Mouse (Mus musculus): ENCODE results near the gene Cit. TPM values are rescaled to one million over a fixed set of nuclear protein-coding genes. Genes with fewer than 3 reads are reported as not detected.
A peak's percentile ranks its signal among the peaks of the same experiment; 100 is the strongest.

The Cit gene
- polyA plus RNA-seq, 1 experiment from 2014 or later: 19.9 TPM

GRCm38 (mm10) chr5:115852431-115852830 lies 7.4 kb downstream of the Cit start:
- no peak overlapping the region for H3K4me2 ChIP-seq
- WGBS: 95% methylated on average over 4 of the region's 4 CpGs
- H3K4me3 ChIP-seq: no peak overlapping the region
- no peaks in the 10 kb centered on the region for H3K27me3 ChIP-seq
- no peak overlapping the region for H3K9ac ChIP-seq
- H3K27ac ChIP-seq: no peak overlapping the region
- H3K9me3 ChIP-seq (replicated peaks): no peaks in the 10 kb centered on the region
- H3K36me3 ChIP-seq: peaks cover 28% of the 10 kb centered on the region; the same call in 1 of the 2 replicates
- no peaks in the 10 kb centered on the region for H3K4me1 ChIP-seq (replicated peaks)
- ATAC-seq (replicated peaks; ENCODE audit: insufficient number of reproducible peaks, insufficient read depth, low FRiP score, low read depth): no peak

- H3K27ac ChIP-seq: no peak overlapping the region
- no peaks in the 10 kb centered on the region for H3K4me1 ChIP-seq (replicated peaks)
- no peaks in the 10 kb centered on the region for H3K9me3 ChIP-seq (replicated peaks)
- H3K27me3 ChIP-seq: no peaks in the 10 kb centered on the region
- 90% methylated on average over 9 of the region's 9 CpGs for WGBS
- no peak overlapping the region for H3K4me3 ChIP-seq
- peaks cover 28% of the 10 kb centered on the region; the same call in 1 of the 2 replicates for H3K36me3 ChIP-seq
- ATAC-seq (replicated peaks; ENCODE audit: insufficient number of reproducible peaks, insufficient read depth, low FRiP score, low read depth): no peak
- H3K4me2 ChIP-seq: no peak overlapping the region
- no peak overlapping the region for H3K9ac ChIP-seq
Observed at GRCm38 (mm10) chr5:115853691-115854090, 8.6 kb downstream of the Cit start.

GRCm38 (mm10) chr5:115854370-115854769 lies 9.3 kb downstream of the Cit start:
- H3K4me2 ChIP-seq: no peak overlapping the region
- H3K9me3 ChIP-seq (replicated peaks): no peaks in the 10 kb centered on the region
- H3K4me1 ChIP-seq (replicated peaks): no peaks in the 10 kb centered on the region
- no peak overlapping the region for H3K4me3 ChIP-seq
- H3K27me3 ChIP-seq: no peaks in the 10 kb centered on the region
- H3K36me3 ChIP-seq: peaks cover 33% of the 10 kb centered on the region; the same call in 1 of the 2 replicates
- no peak overlapping the region for H3K9ac ChIP-seq
- ATAC-seq (replicated peaks; ENCODE audit: insufficient number of reproducible peaks, insufficient read depth, low FRiP score, low read depth): no peak
- no peak overlapping the region for H3K27ac ChIP-seq
- WGBS: 71% methylated on average over 12 of the region's 12 CpGs

DNA sequence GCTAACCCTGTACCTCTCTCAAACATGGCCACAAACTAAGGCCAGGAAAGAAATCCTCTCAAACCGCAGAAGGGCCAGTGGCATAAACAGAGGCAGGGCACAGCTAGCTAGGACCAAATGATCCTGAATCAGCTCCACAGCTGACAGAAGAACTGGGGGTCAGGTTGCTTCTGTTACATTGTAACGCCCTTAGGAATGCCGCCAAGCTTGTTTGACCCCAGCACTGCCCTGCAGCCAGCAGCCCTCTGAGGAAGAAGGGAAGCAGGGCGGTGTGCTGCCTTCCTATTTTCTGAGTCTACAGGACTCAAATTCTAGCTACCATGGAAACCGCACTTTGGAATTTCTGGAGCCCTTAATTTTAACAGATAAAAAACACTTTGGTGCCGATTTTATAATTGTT lies 13.6 kb downstream of the Cit start:
- no peak overlapping the region for H3K27ac ChIP-seq

DNA sequence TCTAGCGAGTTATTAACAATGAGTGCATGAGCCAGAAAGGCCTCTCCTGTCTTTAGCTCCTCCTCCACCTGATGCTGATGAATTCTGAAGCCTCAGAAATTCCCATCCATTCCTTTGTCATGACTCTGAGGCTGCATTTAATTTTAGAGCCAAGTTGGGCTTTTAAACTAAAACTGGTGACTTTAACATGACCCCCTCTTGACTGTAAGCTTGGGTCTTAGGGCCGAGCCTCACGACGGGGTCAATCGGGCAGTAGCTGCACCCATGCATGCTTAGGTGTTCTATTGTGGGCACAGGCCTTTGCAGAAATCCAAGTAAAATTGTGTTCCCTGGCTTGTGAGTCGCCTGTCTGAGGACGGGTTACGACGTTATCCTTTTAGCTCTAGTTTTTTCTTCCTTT lies 14.4 kb downstream of the Cit start:
- no peaks in the 10 kb centered on the region for H3K27me3 ChIP-seq
- no peak for ATAC-seq (replicated peaks; ENCODE audit: insufficient number of reproducible peaks, insufficient read depth, low FRiP score, low read depth)
- no peak overlapping the region for H3K4me3 ChIP-seq
- H3K9me3 ChIP-seq (replicated peaks): no peaks in the 10 kb centered on the region
- H3K36me3 ChIP-seq: peaks cover 25% of the 10 kb centered on the region; the same call in 1 of the 2 replicates
- H3K4me2 ChIP-seq: no peak overlapping the region
- H3K9ac ChIP-seq: no peak overlapping the region
- H3K4me1 ChIP-seq (replicated peaks): no peaks in the 10 kb centered on the region
- 82% methylated on average over 9 of the region's 9 CpGs for WGBS
- no peak overlapping the region for H3K27ac ChIP-seq

More for the DNA sequence above, 13.6 kb downstream of the Cit start:
- Histone ChIP-seq H3K4me1 (replicated peaks) (no peaks in the 10 kb centered on the region), H3K4me3 (no peak overlapping the region), H3K9ac (no peak overlapping the region), H3K36me3 (peaks cover 25% of the 10 kb centered on the region; the same call in 1 of the 2 replicates), H3K27me3 (no peaks in the 10 kb centered on the region), H3K4me2 (no peak overlapping the region), H3K9me3 (replicated peaks) (no peaks in the 10 kb centered on the region)
- ATAC-seq (replicated peaks; ENCODE audit: insufficient number of reproducible peaks, insufficient read depth, low FRiP score, low read depth): no peak
- WGBS: 69% methylated on average over 6 of the region's 6 CpGs

GRCm38 (mm10) chr5:115861991-115862390 lies 16.9 kb downstream of the Cit start:
- WGBS: 91% methylated on average over 10 of the region's 10 CpGs
- peaks cover 24% of the 10 kb centered on the region; the same call in 1 of the 2 replicates for H3K36me3 ChIP-seq

DNA sequence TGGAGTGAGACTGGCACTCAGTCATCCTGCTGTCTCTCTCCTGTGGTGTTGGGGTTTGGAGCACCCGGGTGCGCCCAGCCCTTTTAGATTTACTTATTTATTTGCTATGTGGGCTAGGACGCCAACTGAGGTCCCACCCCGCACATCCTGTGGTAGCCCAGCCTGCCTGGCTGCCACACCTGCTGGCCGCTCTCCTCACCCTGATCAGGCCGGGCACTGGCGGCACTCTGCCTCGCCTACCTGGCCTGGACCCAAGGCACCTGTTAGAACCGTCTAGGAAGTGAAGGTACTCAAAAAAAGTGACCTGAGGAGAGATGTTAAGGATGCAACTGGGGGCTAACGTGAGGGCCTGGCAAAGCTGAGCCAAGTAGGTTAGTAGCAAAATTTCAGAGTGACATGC lies 17.4 kb downstream of the Cit start:
- Histone ChIP-seq H3K27me3 (no peaks in the 10 kb centered on the region), H3K36me3 (peaks cover 24% of the 10 kb centered on the region; the same call in 1 of the 2 replicates), H3K4me2 (no peak overlapping the region), H3K9ac (no peak overlapping the region), H3K27ac (no peak overlapping the region), H3K9me3 (replicated peaks) (no peaks in the 10 kb centered on the region), H3K4me1 (replicated peaks) (peaks cover 13% of the 10 kb centered on the region), H3K4me3 (no peak overlapping the region)
- no peak for ATAC-seq (replicated peaks; ENCODE audit: insufficient number of reproducible peaks, insufficient read depth, low FRiP score, low read depth)
- WGBS: 92% methylated on average over 10 of the region's 10 CpGs

More at GRCm38 (mm10) chr5:115861991-115862390, 16.9 kb downstream of the Cit start:
- H3K27ac ChIP-seq: no peak overlapping the region
- H3K9me3 ChIP-seq (replicated peaks): no peaks in the 10 kb centered on the region
- no peaks in the 10 kb centered on the region for H3K27me3 ChIP-seq
- H3K4me1 ChIP-seq (replicated peaks): peaks cover 13% of the 10 kb centered on the region
- no peak overlapping the region for H3K4me3 ChIP-seq
- no peak overlapping the region for H3K9ac ChIP-seq
- no peak for ATAC-seq (replicated peaks; ENCODE audit: insufficient number of reproducible peaks, insufficient read depth, low FRiP score, low read depth)
- no peak overlapping the region for H3K4me2 ChIP-seq

DNA sequence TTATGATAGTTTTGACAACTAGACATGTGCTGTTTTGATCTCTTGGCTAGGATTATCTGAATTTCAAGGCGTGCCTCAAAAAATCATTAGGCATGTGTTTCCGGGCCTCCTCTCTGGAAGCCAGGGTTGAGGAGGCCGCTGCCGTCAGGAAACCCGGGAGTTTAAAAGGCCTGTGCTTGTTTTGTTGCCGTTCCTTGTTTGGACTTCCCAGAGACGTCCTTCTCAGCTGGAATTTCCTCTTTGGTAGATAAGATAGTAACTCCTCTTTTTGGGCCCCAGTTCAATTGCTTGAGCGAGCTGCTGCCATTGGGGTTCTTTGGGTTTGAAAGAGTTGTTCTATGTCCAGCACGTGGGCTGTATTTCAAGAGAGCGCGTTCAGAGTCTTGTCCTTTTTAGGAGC lies 21.2 kb downstream of the Cit start:
- Histone ChIP-seq H3K4me2 (no peak overlapping the region), H3K27me3 (no peaks in the 10 kb centered on the region), H3K4me1 (replicated peaks) (peaks cover 13% of the 10 kb centered on the region), H3K27ac (peak overlapping the region; percentile 49; the same call in 1 of the 2 replicates), H3K4me3 (no peak overlapping the region), H3K9ac (no peak overlapping the region), H3K9me3 (replicated peaks) (no peaks in the 10 kb centered on the region), H3K36me3 (peaks cover 19% of the 10 kb centered on the region; the same call in 1 of the 2 replicates)
- 32% methylated on average over 11 of the region's 11 CpGs for WGBS
- 0 out of 2 replicates have a peak, but pooled peaks have one; percentile 23 for ATAC-seq (replicated peaks; ENCODE audit: insufficient number of reproducible peaks, insufficient read depth, low FRiP score, low read depth)

DNA sequence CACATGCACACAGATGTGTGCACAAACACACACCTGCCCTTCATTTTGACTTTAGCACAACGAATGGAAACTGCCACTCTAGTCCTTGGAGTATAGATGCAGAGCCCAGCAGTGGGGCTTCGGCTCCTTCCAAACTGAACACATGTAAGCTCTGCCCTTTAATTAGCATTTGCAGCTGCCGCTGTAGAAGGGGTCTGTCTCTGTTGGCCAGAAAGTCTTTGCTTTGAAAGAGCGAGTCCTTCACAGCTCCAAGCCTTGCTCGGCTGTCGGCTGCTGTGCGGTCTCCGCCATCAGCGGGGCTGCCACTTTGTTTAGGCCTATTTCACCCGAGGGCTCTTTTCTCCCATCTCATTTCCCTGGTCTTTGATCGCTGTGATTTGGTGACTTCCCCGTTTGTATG lies 23.5 kb downstream of the Cit start:
- ATAC-seq (replicated peaks; ENCODE audit: insufficient number of reproducible peaks, insufficient read depth, low FRiP score, low read depth): no peak
- WGBS: 89% methylated on average over 12 of the region's 12 CpGs

GRCm38 (mm10) chr5:115869198-115869597 lies 24.1 kb downstream of the Cit start:
- no peak for ATAC-seq (replicated peaks; ENCODE audit: insufficient number of reproducible peaks, insufficient read depth, low FRiP score, low read depth)
- no peak overlapping the region for H3K4me3 ChIP-seq
- no peaks in the 10 kb centered on the region for H3K9me3 ChIP-seq (replicated peaks)
- H3K4me1 ChIP-seq (replicated peaks): peaks cover 13% of the 10 kb centered on the region
- WGBS: 93% methylated on average over 15 of the region's 15 CpGs
- no peaks in the 10 kb centered on the region for H3K27me3 ChIP-seq
- no peak overlapping the region for H3K9ac ChIP-seq
- H3K27ac ChIP-seq: no peak overlapping the region
- H3K4me2 ChIP-seq: no peak overlapping the region
- peaks cover 7% of the 10 kb centered on the region; the same call in 1 of the 2 replicates for H3K36me3 ChIP-seq

More for the DNA sequence above, 23.5 kb downstream of the Cit start:
- peaks cover 13% of the 10 kb centered on the region for H3K4me1 ChIP-seq (replicated peaks)
- H3K27ac ChIP-seq: no peak overlapping the region
- no peaks in the 10 kb centered on the region for H3K9me3 ChIP-seq (replicated peaks)
- H3K4me2 ChIP-seq: no peak overlapping the region
- no peaks in the 10 kb centered on the region for H3K27me3 ChIP-seq
- H3K9ac ChIP-seq: no peak overlapping the region
- no peak overlapping the region for H3K4me3 ChIP-seq
- peaks cover 13% of the 10 kb centered on the region; the same call in 1 of the 2 replicates for H3K36me3 ChIP-seq

GRCm38 (mm10) chr5:115871153-115871552 lies 26.1 kb downstream of the Cit start:
- Histone ChIP-seq H3K9ac (no peak overlapping the region), H3K27me3 (no peaks in the 10 kb centered on the region), H3K36me3 (peaks cover 4% of the 10 kb centered on the region; the same call in 1 of the 2 replicates), H3K4me3 (no peak overlapping the region), H3K9me3 (replicated peaks) (no peaks in the 10 kb centered on the region), H3K4me1 (replicated peaks) (peaks cover 9% of the 10 kb centered on the region), H3K27ac (no peak overlapping the region), H3K4me2 (no peak overlapping the region)
- WGBS: 91% methylated on average over 10 of the region's 10 CpGs
- no peak for ATAC-seq (replicated peaks; ENCODE audit: insufficient number of reproducible peaks, insufficient read depth, low FRiP score, low read depth)

DNA sequence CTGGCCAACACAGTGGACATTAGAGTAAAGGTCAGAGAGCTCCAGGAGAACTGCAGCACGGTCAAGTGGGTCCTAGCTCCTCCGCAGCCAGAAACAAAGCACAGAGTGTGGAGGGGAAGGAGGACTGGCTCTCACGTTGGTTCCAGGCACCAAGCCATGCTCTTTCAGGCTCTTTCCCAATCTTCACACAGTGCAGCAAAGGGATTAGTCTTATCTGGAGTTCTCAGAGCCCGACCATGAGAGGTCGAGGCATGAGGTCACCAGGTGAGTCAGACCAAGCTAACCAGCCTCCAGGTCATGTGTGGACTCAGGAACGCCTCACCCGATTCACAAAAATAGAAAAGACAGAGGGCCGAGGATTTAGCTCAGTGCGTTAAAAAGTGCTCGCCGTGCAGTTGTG lies 27.0 kb downstream of the Cit start:
- Histone ChIP-seq H3K36me3 (peaks cover 4% of the 10 kb centered on the region; the same call in 1 of the 2 replicates), H3K4me1 (replicated peaks) (peaks cover 2% of the 10 kb centered on the region; the same call in 1 of the 2 replicates), H3K4me3 (no peak overlapping the region), H3K4me2 (no peak overlapping the region), H3K9me3 (replicated peaks) (no peaks in the 10 kb centered on the region), H3K27ac (no peak overlapping the region), H3K9ac (no peak overlapping the region), H3K27me3 (no peaks in the 10 kb centered on the region)
- WGBS: 66% methylated on average over 11 of the region's 11 CpGs
- no peak for ATAC-seq (replicated peaks; ENCODE audit: insufficient number of reproducible peaks, insufficient read depth, low FRiP score, low read depth)

Measured in heart, embryonic 15.5 days (tissue).